Mouse (Mus musculus) urinary bladder, adult 2 months (tissue): Measurements from ENCODE around the gene Oas1f. TPM values are rescaled to one million over a fixed set of nuclear protein-coding genes. Genes with fewer than 3 reads are reported as not detected.
"Not testable (repeated sequence)": the region's sequence is repeated elsewhere in the genome, so short reads cannot be mapped to it uniquely, and the experiment has no call there.

Source experiments
- DNase-seq: peaks from one replicate; pipeline ENCODE4 v3.0.0; 2022; ENCODE audit warnings: low spot score
- polyA plus RNA-seq: library from polyadenylated mRNA; depleted of rRNA; stranded (reverse); fragments of >200 nt; gene quantifications from 2 replicates; pipeline ENCODE4 v1.2.3, GENCODE M21; 2012

Gene Oas1f
- polyA plus RNA-seq, 1 experiment, result 0.15 TPM

DNA sequence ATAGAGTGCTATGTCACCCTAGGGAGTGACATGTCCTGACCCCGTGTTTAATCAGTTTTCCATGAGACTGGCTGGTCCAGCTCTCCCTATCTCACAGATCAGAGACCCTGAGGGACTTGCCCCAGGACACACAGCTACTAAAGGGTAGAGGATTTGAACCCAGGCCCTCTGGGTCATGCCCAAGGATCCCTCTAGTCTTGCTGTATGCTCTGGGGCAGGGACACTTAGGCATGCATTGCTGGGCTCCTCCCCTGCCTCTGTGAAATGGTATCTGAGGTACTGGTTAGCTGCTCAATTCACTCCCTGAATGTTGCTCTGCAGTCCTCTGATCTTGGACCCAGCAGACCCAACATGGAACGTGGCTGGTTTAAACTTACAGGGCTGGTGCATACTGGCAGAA, 24.3 kb downstream of the Oas1f start:
- DNase-seq, result no peak

GRCm38 (mm10) chr5:120876839-120877238, 29.7 kb downstream of the Oas1f start:
- DNase-seq, result not testable (repeated sequence)

DNA sequence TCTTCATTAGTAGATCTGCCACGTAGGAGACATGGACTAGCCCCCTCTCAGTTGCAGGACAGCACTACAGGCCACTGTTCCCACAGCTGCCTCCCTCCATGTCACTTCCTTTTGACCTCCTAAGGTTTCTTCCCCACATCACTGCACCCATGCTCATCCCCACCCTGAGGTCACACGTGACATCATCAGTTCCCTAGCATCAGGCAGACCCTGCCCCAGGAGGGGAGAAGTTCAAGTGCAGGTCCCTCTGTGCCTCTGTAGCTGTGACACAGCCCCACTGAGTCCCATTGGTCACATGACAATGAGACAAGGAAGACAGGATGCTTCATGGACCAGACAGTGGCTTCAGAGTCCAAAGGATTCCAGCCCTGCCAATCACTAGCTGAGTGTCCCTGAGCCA, 30.2 kb downstream of the Oas1f start:
- not testable (repeated sequence) for DNase-seq

DNA sequence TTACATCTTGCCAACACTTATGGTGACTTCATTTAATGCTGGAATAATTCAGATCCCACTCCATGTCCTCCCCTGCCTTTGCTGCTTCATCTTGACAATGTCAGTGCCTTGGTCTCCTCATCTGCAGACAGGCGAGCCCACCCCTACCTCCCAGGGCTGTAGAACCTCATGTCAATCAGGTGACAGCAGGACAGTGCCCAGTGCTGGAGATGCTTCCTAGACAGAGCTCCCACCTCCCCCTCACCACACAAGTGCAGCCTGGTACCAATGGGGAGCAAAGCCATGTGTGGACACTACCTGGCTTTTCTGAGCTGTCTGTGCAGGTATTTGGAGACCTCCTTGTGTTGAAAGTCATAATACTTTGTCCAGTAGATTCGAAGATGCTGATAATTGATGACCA, 31.6 kb downstream of the Oas1f start:
- DNase-seq, result not testable (repeated sequence)

GRCm38 (mm10) chr5:120881681-120882080, 34.5 kb downstream of the Oas1f start:
- not testable (repeated sequence) for DNase-seq

- DNase-seq, result not testable (repeated sequence)
These were observed 40.2 kb downstream of the Oas1f start, which contains the start of gene Oas1g for GRCm38 (mm10) chr5:120887413-120887812. Gene Oas1g, minus strand, starts transcription at chr5:120887613.

- no peak for DNase-seq
These were observed 40.7 kb downstream of the Oas1f start for GRCm38 (mm10) chr5:120887831-120888230.

DNA sequence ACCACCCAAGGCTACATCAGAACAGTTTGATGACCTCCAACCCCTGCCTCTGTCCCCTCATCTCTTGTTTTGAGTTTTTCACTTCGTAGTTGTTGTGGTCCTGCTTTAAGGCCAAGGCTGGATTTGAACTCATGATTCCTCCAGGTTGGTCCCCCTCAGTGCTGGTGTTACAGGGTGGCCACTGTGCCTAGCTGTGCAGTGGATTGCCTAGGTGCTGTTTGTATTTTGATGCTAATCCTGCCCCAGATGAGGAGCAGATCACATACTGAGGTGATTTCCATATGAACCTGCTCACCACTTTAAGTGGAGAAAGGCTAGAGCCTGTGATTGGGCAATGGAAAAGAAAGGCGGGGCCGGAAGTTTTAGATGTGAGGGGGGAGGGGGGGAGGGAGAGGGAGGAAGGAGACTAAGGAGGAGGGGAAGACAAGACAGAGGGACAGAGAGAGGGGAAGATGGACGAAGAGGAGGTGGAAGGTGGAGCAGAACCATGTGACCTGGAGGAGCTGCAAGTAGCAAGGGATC, 41.2 kb downstream of the Oas1f start:
- not testable (repeated sequence) for DNase-seq

DNA sequence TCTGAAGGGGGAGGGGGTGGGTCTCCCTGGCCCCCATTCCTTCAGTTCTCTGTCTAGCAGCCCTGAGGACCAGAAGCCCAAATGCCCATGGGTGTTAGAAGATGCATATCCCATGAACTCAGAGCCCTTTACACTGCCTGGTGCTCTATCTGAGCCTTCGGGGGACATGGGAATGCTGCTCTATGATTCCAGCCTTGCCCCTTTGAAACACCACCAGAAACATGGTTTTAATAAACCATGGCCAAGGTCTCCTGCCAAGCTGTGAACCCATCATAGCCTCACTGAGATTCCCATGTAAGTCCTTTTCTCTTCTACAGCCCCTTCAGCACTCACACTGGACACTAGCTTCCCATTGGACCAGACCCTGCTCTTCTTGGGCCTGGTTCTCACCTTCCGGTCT, 42.9 kb downstream of the Oas1f start:
- DNase-seq, result no peak

GRCm38 (mm10) chr5:120890991-120891390, 43.8 kb downstream of the Oas1f start:
- DNase-seq, result no peak

GRCm38 (mm10) chr5:120891566-120892242, 44.5 kb downstream of the Oas1f start:
- DNase-seq, result not testable (repeated sequence)

- DNase-seq, result no peak
These were observed 45.1 kb downstream of the Oas1f start for GRCm38 (mm10) chr5:120892243-120892660.

DNA sequence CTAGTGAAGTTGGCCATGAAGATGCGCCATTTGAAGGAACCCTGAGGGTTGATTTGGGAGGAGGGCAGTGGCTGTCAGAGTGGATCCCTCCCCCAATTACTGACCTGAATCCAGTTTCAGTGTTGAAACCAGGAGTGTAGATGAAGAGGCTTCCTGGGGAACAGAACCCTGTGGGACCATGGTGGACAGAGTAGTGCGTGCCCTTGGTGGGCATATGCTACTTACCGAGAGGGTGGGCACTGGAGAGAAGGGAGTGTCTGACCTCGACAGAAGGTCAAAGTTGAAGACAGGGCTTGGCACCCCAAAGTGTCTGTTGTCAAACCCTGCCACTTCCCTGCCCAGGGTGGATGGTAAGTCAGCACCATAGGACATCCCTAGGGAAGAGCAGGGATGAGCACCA, 46.7 kb downstream of the Oas1f start:
- DNase-seq, result not testable (repeated sequence)

DNA sequence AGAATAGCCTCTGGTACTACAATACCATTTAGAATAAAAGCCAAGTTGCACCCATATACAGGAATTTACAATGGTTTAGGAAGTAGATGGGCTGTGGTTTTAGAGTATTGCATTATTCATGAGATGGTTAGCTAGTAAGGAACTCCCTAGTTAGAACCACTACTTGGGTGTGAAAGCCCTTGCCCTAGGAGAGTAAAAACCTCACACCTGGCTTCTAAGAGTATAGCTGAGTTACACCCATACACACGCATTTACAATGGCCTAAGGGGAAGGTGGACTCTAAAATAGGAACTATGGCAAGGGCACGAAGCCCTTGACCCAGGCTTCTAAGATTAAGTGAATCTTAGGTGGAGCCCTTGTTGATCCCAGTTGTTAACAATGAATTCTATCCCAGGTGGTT, 47.5 kb downstream of the Oas1f start:
- not testable (repeated sequence) for DNase-seq

- no peak for DNase-seq
These were observed 48.2 kb downstream of the Oas1f start for GRCm38 (mm10) chr5:120895231-120895900.

- no peak for DNase-seq
These were observed 51.1 kb downstream of the Oas1f start for GRCm38 (mm10) chr5:120898307-120898706.

DNA sequence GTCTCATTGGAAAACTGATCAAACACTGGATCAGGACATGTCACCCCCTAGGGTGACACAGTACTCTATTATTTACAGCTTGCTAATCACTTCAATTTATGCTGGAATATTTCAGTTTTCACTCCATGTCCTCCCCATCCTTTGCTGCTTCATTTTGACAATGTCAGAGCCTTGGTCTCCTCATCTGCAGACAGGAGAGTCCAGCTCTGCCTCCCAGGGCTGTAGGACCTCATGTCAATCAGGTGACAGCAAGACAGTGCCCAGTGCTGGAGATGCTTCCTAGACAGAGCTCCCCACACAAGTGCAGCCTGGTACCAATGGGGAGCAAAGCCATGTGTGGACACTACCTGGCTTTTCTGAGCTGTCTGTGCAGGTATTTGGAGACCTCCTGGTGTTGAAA, 51.6 kb downstream of the Oas1f start:
- DNase-seq, result no peak

DNA sequence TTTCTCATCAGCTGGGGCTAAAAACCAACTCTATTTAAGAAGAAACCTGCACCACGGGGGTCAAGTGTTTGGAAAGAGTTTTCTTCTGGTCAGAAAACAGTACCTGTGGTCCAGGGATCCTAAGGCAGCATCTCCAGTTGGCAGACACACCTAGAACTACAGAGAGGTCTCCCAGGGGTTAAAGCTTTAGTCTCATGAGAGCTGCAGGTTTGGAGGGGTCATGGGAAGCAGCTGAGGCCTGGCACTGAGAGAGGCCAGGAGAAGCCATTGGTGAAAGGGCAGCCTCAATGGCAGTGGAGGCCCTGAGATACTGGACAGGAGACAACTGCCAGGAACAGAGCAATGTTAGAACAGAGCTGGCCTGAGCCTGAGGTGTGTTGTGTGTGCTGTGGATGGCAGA, 53.5 kb downstream of the Oas1f start:
- DNase-seq, result no peak

- DNase-seq, result no peak
These were observed 54.9 kb downstream of the Oas1f start for GRCm38 (mm10) chr5:120902056-120902455.

DNA sequence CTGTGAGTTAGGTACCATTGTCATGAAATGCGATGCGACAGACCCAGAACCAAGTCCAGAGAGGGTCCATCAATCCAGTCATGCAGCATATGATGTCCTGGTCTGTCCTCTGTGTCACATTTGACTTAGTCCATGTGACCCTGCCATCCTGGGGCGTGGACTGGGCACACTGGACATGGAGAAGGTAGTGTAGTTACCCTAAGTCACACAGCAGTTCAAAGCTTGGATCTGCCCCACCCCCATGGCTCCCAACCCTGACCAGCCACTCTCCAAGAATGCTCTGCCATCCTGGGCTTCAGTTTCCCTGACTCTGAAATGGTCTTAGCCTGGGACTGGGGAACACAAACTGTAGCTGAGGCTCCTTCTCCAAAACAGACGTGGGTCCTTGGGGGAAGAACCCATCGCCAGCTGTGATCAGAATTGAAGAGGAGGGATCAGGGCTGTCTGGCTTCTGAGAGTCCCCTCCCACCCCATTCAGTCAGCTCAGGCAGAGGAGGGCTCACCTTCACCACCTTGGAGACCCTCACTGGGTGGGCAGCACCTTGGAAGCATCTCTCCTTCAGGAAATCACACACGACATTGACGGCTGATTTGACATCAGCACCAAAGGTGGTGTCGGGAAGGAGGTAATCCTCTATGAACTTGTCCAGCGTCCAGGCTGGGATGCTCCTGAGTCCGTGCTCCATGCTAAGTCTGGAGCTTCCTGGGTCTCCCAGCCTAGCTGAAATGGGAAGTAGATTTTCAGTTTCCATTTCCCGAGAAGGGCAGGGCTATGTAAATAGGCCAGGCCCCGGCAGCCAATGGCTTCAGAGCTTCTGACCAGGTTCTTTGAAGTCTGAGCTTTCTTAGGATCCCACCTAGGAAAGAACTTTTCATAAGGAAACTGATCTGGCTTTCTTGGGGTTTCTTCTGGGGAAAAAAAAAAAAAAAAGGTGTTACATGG, 59.9 kb downstream of the Oas1f start, which contains the start of gene Oas1a:
Gene Oas1a, minus strand, starts transcription at position 731 of the 943 bp plus-strand sequence.
- DNase-seq, result not testable (repeated sequence)
